Mouse (Mus musculus) testis, adult 2 months (tissue): ENCODE measurements around the gene Grip1.

Source experiments
- CTCF ChIP-seq: fragments of 200-500 bp; IDR thresholded peaks from 2 replicates; pipeline ENCODE4 v1.5.1; 2012; ENCODE audit warnings: low read depth, mild to moderate bottlenecking, inconsistent platforms, low read length, moderate library complexity; ENCODE audit not compliant: control insufficient read depth, insufficient read depth, insufficient replicate concordance
- POLR2A ChIP-seq: fragments of 200-500 bp; IDR thresholded peaks from 2 replicates; pipeline ENCODE4 v1.6.1; 2012; ENCODE audit warnings: low read depth, mild to moderate bottlenecking, inconsistent platforms, low read length, moderate library complexity; ENCODE audit not compliant: control insufficient read depth

DNA sequence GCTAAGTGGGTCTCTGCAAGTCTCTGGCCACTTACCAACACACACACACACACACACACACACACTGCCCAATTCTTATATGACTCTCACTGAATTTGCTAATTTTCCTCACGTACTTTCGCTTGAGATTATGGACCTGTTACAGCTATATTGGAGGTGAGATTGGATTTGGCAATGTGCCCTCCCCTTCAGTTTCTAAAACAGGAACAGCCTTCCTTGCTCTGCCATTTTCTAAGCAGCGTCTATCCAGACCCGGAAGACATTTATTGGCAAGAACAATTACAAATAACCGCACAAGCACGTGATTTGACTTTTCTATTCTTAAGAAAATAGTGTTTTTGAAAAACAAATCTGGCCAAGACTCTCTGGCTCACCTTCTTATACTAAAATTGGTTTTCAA, 590.6 kb downstream of the Grip1 start:
- TF ChIP-seq CTCF (no peak), POLR2A (no peak)
